Mouse (Mus musculus) CH12.LX (cell line): ENCODE measurements around the gene Robo3. TPM values are rescaled to one million over a fixed set of nuclear protein-coding genes. Genes with fewer than 3 reads are reported as not detected.

ENCODE experiments used
- DNase-seq: peaks from one replicate; pipeline ENCODE4 v3.0.0-alpha.2; 2013; ENCODE audit errors: extremely low read depth
- H3K27ac ChIP-seq: 2 replicates; pipeline ENCODE4 v1.5.1; 2012; ENCODE audit warnings: low read depth, mild to moderate bottlenecking, control low read depth, moderate library complexity; ENCODE audit not compliant: insufficient read depth
- H3K27me3 ChIP-seq: replicated peaks from 2 replicates; pipeline ENCODE3; 2012; ENCODE audit warnings: inconsistent platforms
- H3K36me3 ChIP-seq, 2 experiments: replicated peaks in 1 of 2; 2 replicates each; pipeline versions ENCODE3 to v1.6.1; 2012; ENCODE audit warnings: inconsistent platforms in 1 of 2, low read length in 1 of 2, mild to moderate bottlenecking in 1 of 2, mixed read lengths in 1 of 2, moderate library complexity in 1 of 2; ENCODE audit not compliant: control insufficient read depth in 1 of 2, insufficient read depth in 1 of 2
- H3K4me1 ChIP-seq, 2 experiments: 2 replicates each; pipeline ENCODE4 v1.6.1; 2012; ENCODE audit warnings: inconsistent platforms in 1 of 2, moderate library complexity in 1 of 2; ENCODE audit not compliant: insufficient read depth in 2 of 2, control insufficient read depth in 1 of 2
- H3K4me2 ChIP-seq: 2 replicates; pipeline ENCODE4 v1.6.1; 2012; ENCODE audit warnings: low read depth, mild to moderate bottlenecking, control low read depth; ENCODE audit not compliant: poor library complexity, insufficient read depth, severe bottlenecking
- H3K4me3 ChIP-seq, 3 experiments: fragments of 150-350 bp in 1 of 3; sonication (generic) in 1 of 3; replicated peaks in 1 of 3; 2 replicates each; pipeline versions ENCODE3 to v1.5.1; 2011 to 2012; ENCODE audit warnings: low read depth in 2 of 3, low read length in 2 of 3, mild to moderate bottlenecking in 2 of 3, moderate library complexity in 2 of 3, control low read depth in 1 of 3, improper control_type of control experiment in 1 of 3, inconsistent platforms in 1 of 3, mixed read lengths in 1 of 3; ENCODE audit not compliant: poor library complexity in 1 of 3
- H3K79me2 ChIP-seq: replicated peaks from 2 replicates; pipeline ENCODE4 v1.6.1; 2012; ENCODE audit warnings: mild to moderate bottlenecking, moderate library complexity; ENCODE audit not compliant: control insufficient read depth, poor library complexity, insufficient read depth, severe bottlenecking; ENCODE audit errors: extremely low read depth
- H3K9ac ChIP-seq: 2 replicates; pipeline ENCODE4 v1.6.1; 2012; ENCODE audit warnings: low read depth, mild to moderate bottlenecking, control low read depth, moderate library complexity; ENCODE audit not compliant: insufficient read depth
- H3K9me3 ChIP-seq: replicated peaks from 2 replicates; pipeline ENCODE3; 2012; ENCODE audit warnings: low read length, inconsistent platforms, mixed read lengths
- BHLHE40 ChIP-seq: IDR thresholded peaks from 2 replicates; pipeline ENCODE4 v1.6.1; 2011; ENCODE audit warnings: mild to moderate bottlenecking, low read depth, low read length, improper control_type of control experiment
- CHD1 ChIP-seq: IDR thresholded peaks from 2 replicates; pipeline ENCODE4 v1.6.1; 2012; ENCODE audit warnings: low read depth, low read length, improper control_type of control experiment, inconsistent platforms
- CHD2 ChIP-seq: IDR thresholded peaks from 2 replicates; pipeline ENCODE4 v1.6.1; 2011; ENCODE audit warnings: low read length, improper control_type of control experiment
- CTCF ChIP-seq, 2 experiments: IDR thresholded peaks in 1 of 2; conservative IDR thresholded peaks in 1 of 2; 2 replicates each; pipeline ENCODE4 v1.5.1; 2011 to 2012; ENCODE audit warnings: low read depth in 2 of 2, low read length in 2 of 2, improper control_type of control experiment in 1 of 2, inconsistent platforms in 1 of 2, mild to moderate bottlenecking in 1 of 2, moderate library complexity in 1 of 2
- EP300 ChIP-seq: IDR thresholded peaks from 2 replicates; pipeline ENCODE4 v1.6.1; 2011; ENCODE audit warnings: low read length, improper control_type of control experiment
- ETS1 ChIP-seq: conservative IDR thresholded peaks from 2 replicates; pipeline ENCODE4 v1.6.1; 2012; ENCODE audit warnings: low read depth, mild to moderate bottlenecking, inconsistent platforms, low read length, improper control_type of control experiment, moderate library complexity
- GABPA ChIP-seq: IDR thresholded peaks from 2 replicates; pipeline ENCODE4 v1.6.1; 2012; ENCODE audit warnings: low read depth, low read length, improper control_type of control experiment, inconsistent platforms; ENCODE audit not compliant: insufficient replicate concordance
- HCFC1 ChIP-seq: IDR thresholded peaks from 2 replicates; pipeline ENCODE4 v1.6.1; 2012; ENCODE audit warnings: low read depth, mild to moderate bottlenecking, inconsistent platforms, low read length, improper control_type of control experiment
- IRF4 ChIP-seq: IDR thresholded peaks from 2 replicates; pipeline ENCODE4 v1.6.1; 2014; ENCODE audit warnings: low read depth, mild to moderate bottlenecking, inconsistent platforms, low read length, improper control_type of control experiment
- JUND ChIP-seq: conservative IDR thresholded peaks from 2 replicates; pipeline ENCODE4 v1.6.1; 2011; ENCODE audit warnings: low read depth, low read length, improper control_type of control experiment
- KAT2A ChIP-seq: IDR thresholded peaks from 2 replicates; pipeline ENCODE4 v1.6.1; 2012; ENCODE audit warnings: low read length, improper control_type of control experiment, inconsistent platforms; ENCODE audit not compliant: insufficient replicate concordance
- MAFK ChIP-seq: IDR thresholded peaks from 2 replicates; pipeline ENCODE4 v1.6.1; 2011; ENCODE audit warnings: low read length, improper control_type of control experiment; ENCODE audit not compliant: insufficient replicate concordance
- MAX ChIP-seq: IDR thresholded peaks from 2 replicates; pipeline ENCODE4 v1.6.1; 2011; ENCODE audit warnings: low read length, improper control_type of control experiment
- MEF2A ChIP-seq: IDR thresholded peaks from 2 replicates; pipeline ENCODE4 v1.6.1; 2014; ENCODE audit warnings: low read depth, mild to moderate bottlenecking, inconsistent platforms, low read length, improper control_type of control experiment, borderline replicate concordance
- MYC ChIP-seq: IDR thresholded peaks from 2 replicates; pipeline ENCODE4 v1.6.1; 2011; ENCODE audit warnings: low read depth, mild to moderate bottlenecking, improper control_type of control experiment, low read length
- NELFE ChIP-seq: IDR thresholded peaks from 2 replicates; pipeline ENCODE4 v1.6.1; 2011; ENCODE audit warnings: low read depth, low read length, improper control_type of control experiment
- NRF1 ChIP-seq: IDR thresholded peaks from 2 replicates; pipeline ENCODE4 v1.6.1; 2014; ENCODE audit warnings: low read depth, mild to moderate bottlenecking, inconsistent platforms, low read length, improper control_type of control experiment, moderate library complexity
- PAX5 ChIP-seq: IDR thresholded peaks from 2 replicates; pipeline ENCODE4 v1.6.1; 2012; ENCODE audit warnings: low read length, inconsistent platforms, mixed read lengths
- POLR2A ChIP-seq: IDR thresholded peaks from 2 replicates; pipeline ENCODE4 v1.6.1; 2011; ENCODE audit warnings: low read depth, mild to moderate bottlenecking, improper control_type of control experiment, low read length
- RAD21 ChIP-seq: IDR thresholded peaks from 2 replicates; pipeline ENCODE4 v1.6.1; 2011; ENCODE audit warnings: low read depth, mild to moderate bottlenecking, low read length, improper control_type of control experiment, moderate library complexity
- RCOR1 ChIP-seq: conservative IDR thresholded peaks from 2 replicates; pipeline ENCODE4 v1.6.1; 2012; ENCODE audit warnings: low read depth, mild to moderate bottlenecking, inconsistent platforms, low read length, improper control_type of control experiment
- SMC3 ChIP-seq: IDR thresholded peaks from 2 replicates; pipeline ENCODE4 v1.6.1; 2011; ENCODE audit warnings: low read depth, low read length, improper control_type of control experiment
- TBP ChIP-seq: conservative IDR thresholded peaks from 2 replicates; pipeline ENCODE4 v1.6.1; 2011; ENCODE audit warnings: low read depth, low read length, improper control_type of control experiment
- TCF12 ChIP-seq: IDR thresholded peaks from 2 replicates; pipeline ENCODE4 v1.6.1; 2014; ENCODE audit warnings: low read depth, mild to moderate bottlenecking, inconsistent platforms, low read length, improper control_type of control experiment
- UBTF ChIP-seq: IDR thresholded peaks from 2 replicates; pipeline ENCODE4 v1.6.1; 2012; ENCODE audit warnings: low read depth, mild to moderate bottlenecking, inconsistent platforms, low read length, improper control_type of control experiment, moderate library complexity
- USF1 ChIP-seq: IDR thresholded peaks from 2 replicates; pipeline ENCODE4 v1.6.1; 2014; ENCODE audit warnings: low read depth, mild to moderate bottlenecking, inconsistent platforms, low read length, improper control_type of control experiment
- USF2 ChIP-seq: conservative IDR thresholded peaks from 2 replicates; pipeline ENCODE4 v1.6.1; 2011; ENCODE audit warnings: low read depth, low read length, improper control_type of control experiment
- ZKSCAN1 ChIP-seq: IDR thresholded peaks from 2 replicates; pipeline ENCODE4 v1.6.1; 2012; ENCODE audit warnings: low read depth, inconsistent platforms, low read length, improper control_type of control experiment, borderline replicate concordance
- ZMIZ1 ChIP-seq: IDR thresholded peaks from 2 replicates; pipeline ENCODE4 v1.6.1; 2012; ENCODE audit warnings: low read depth, mild to moderate bottlenecking, inconsistent platforms, low read length, improper control_type of control experiment
- dilution Hi-C: fragments of 300-500 bp; cut with MboI; formaldehyde crosslinking; loops from 2 replicates; pipeline ENCODE4 v1.14.3; 2020; ENCODE audit warnings: low sequenced_read_pairs; ENCODE audit not compliant: extremely low pct_unique_long_range_greater_than_20kb, extremely low pct_ligation_motif_present
- in situ Hi-C: fragments of 300-500 bp; cut with MboI; formaldehyde crosslinking; loops from 3 replicates; pipeline ENCODE4 v1.14.3; 2019; ENCODE audit warnings: low sequenced_read_pairs, low pct_ligation_motif_present, low pct_unique_long_range_greater_than_20kb, mixed read lengths
- polyA plus RNA-seq: library from polyadenylated mRNA; unstranded; fragments of >175 nt; gene quantifications from 2 replicates; pipeline ENCODE4 v1.2.1, GENCODE M21; 2012; ENCODE audit warnings: low read depth; ENCODE audit not compliant: insufficient read length
- total RNA-seq, 2 experiments: library from RNA; depleted of rRNA; stranded (reverse); fragments of 300-350 nt in 1 of 2; fragments of >200 nt in 1 of 2; gene quantifications; 2 replicates each; pipeline ENCODE4 v1.2.3; 2012 to 2014

Gene Robo3
- total and polyA plus RNA-seq, 3 experiments, result 0.41 to 0.76 (median 0.59) TPM

DNA sequence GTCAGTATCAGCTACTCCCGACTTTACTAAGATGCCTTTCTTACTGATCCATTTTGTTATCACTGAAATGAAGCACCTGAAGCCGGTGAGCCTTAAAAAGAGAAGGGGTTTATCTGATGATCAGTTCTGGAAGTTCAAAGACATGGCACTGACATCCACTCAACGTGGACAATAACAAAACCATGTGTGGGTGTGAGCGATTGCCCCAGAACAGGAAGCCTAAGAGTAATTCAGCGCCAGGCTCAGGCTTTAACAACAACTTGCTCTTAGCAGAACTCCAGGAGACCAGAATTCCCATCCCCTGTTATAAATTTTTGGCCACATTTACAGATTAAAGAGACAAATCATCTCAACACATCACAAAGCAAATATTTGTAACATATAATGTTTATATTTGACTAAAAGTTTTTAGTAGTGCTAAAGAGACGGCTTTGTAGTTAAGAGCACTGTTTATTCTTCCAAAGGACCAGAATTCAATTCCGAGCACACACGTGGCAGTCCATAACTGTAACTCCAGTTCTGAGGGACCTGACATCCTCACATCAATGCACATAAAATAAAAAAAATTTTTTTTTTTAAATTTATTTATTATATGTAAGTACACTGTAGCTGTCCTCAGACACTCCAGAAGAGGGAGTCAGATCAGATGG is 39.4 kb downstream of the Robo3 start:
- DNase-seq, result no peak
- no peaks in the 10 kb centered on the region for H3K36me3 ChIP-seq
- dilution Hi-C loops (no loop called here), in situ Hi-C loops (no loop called here)
- H3K4me3 ChIP-seq, result no peak overlapping the region
- TF ChIP-seq NELFE (no peak), USF2 (no peak), MAFK (no peak), NRF1 (no peak), CHD2 (no peak), PAX5 (no peak), IRF4 (no peak), TBP (no peak), CHD1 (no peak), MAX (no peak), GABPA (no peak), SMC3 (no peak), USF1 (no peak)
- H3K27me3 ChIP-seq, result no peaks in the 10 kb centered on the region
- no peak overlapping the region for H3K27ac ChIP-seq
- H3K9ac ChIP-seq, result no peak overlapping the region
- no peaks in the 10 kb centered on the region for H3K4me1 ChIP-seq
- no peaks in the 10 kb centered on the region for H3K79me2 ChIP-seq
- no peak overlapping the region for H3K4me2 ChIP-seq
- no peaks in the 10 kb centered on the region for H3K9me3 ChIP-seq

DNA sequence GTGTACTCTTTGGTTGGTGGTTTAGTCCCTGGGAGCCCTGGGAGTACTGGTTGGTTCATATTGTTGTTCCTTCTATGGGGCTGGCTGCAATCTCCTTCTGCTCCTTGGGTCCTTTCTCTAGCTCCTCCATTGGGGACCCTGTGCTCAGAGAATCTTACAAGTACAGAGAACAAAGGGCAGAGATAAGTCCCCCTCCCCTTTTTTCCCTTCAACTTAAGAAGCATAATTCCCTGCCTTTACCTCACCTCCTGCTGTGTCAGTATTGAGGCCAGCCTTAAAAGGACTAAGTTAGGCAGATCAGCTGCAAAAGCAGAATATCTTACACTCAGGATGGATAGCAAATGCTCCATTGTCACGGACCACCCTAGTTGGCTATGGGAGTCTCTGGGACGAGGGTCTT is 41.0 kb downstream of the Robo3 start:
- H3K79me2 ChIP-seq, result no peaks in the 10 kb centered on the region
- H3K9ac ChIP-seq, result no peak overlapping the region
- DNase-seq, result no peak
- no peaks in the 10 kb centered on the region for H3K27me3 ChIP-seq
- no peak for TF ChIP-seq ZMIZ1
- no peak for TF ChIP-seq NELFE
- TF ChIP-seq GABPA, result no peak
- no peak for TF ChIP-seq MEF2A
- no peak for TF ChIP-seq JUND
- TF ChIP-seq SMC3, result no peak
- TF ChIP-seq MYC, result no peak
- no peak for TF ChIP-seq EP300
- no peak for TF ChIP-seq RAD21
- no peak for TF ChIP-seq POLR2A
- TF ChIP-seq ETS1, result no peak
- no peak for TF ChIP-seq RCOR1
- TF ChIP-seq UBTF, result no peak
- no peak for TF ChIP-seq BHLHE40
- no peak for TF ChIP-seq KAT2A
- TF ChIP-seq HCFC1, result no peak
- TF ChIP-seq TCF12, result no peak
- TF ChIP-seq USF2, result no peak
- no peak for TF ChIP-seq CTCF (conservative IDR thresholded peaks at IDR 0.05 in 1 of 2, IDR thresholded peaks at IDR 0.05 in 1 of 2; ENCODE audit: low read depth in 2 of 2, low read length in 2 of 2)
- no peak for TF ChIP-seq ZKSCAN1
- TF ChIP-seq, all 38 proteins: peak for 0
- dilution Hi-C loops, result no loop called here
- Histone ChIP-seq H3K36me3 (no peaks in the 10 kb centered on the region), H3K4me2 (no peak overlapping the region), H3K9me3 (no peaks in the 10 kb centered on the region), H3K4me1 (no peaks in the 10 kb centered on the region), H3K4me3 (no peak overlapping the region), H3K27ac (no peak overlapping the region)
- in situ Hi-C loops, result no loop called here
